Mouse (Mus musculus) gastrocnemius, adult 2 months (tissue): ENCODE data around the gene Hsf3. TPM values are rescaled to one million over a fixed set of nuclear protein-coding genes. Genes with fewer than 3 reads are reported as not detected.
A peak's percentile ranks its signal among the peaks of the same experiment; 100 is the strongest.
"Not testable (repeated sequence)": the region's sequence is repeated elsewhere in the genome, so short reads cannot be mapped to it uniquely, and the experiment has no call there.

Experiments used
- DNase-seq: peaks from one replicate; pipeline ENCODE4 v3.0.0; 2022
- H3K27ac ChIP-seq: fragments of 200-600 bp; 2 replicates; pipeline ENCODE4 v1.8.1; 2022; ENCODE audit warnings: mild to moderate bottlenecking
- H3K4me3 ChIP-seq: fragments of 200-600 bp; 2 replicates; pipeline ENCODE4 v1.8.1; 2022; ENCODE audit warnings: mild to moderate bottlenecking, moderate library complexity
- CTCF ChIP-seq: fragments of 200-600 bp; IDR thresholded peaks from 2 replicates; pipeline ENCODE4 v1.8.1; 2022; ENCODE audit warnings: antibody characterized with exemption, mild to moderate bottlenecking, moderate library complexity
- intact Hi-C: fragments of 180-260 bp; cut with DNase I; formaldehyde crosslinking; loops from one replicate; pipeline ENCODE4 v1.15.1; 2025
- long read RNA-seq, 2 experiments: library from polyadenylated mRNA; stranded (forward); transcript quantifications; one replicate each; pipeline ENCODE4 v2.0.0; 2021
- total RNA-seq, 2 experiments: library from RNA; stranded (reverse); gene quantifications; 2 replicates each; pipeline ENCODE4 v1.2.3; 2021

Hsf3 gene
- total RNA-seq, result not detected
- long read RNA-seq, experiment 1, result 0 reads
- long read RNA-seq, experiment 2, result 0 reads

DNA sequence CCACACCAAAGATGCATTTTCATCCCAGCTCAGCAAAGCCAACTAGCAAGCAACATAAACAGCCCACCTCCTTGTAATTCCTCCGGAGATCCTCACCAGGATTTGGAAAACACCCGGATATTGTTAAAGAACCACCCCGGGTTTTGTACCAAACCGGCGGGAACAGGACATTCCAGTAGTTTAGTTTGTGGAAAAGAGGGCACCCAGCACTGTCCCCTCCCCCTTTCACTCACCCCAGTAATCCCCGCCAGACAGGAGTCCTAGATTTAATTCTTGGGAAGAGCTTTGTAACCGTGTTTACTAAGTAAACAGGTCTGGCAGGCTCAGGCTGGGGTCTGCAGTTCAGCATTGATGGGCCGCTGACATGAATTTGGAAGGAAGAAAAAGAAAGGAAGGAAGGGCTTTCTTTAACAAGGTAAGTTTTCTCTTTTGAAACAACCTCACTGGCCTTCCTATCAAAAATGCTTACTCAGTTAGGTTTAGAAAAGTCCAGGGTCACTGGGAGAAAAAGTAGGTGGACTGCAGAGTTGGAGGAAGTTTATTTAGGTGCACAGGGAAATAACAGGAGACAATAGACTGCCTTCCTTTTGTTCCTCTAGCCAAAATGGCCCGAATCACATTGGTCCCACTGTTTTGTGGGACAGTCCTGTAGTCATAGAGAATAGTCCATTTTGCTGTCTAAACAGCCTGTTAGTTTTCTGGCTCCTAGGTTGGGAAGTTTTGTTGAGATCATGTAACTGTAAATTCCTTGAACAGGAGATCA lies at the start of gene Hsf3:
TSS of gene Hsf3 (minus strand) at position 94 of the 763 bp plus-strand sequence.
- Histone ChIP-seq H3K27ac (no peak within 1 kb of the TSS), H3K4me3 (peak within 1 kb of the TSS; percentile 56)
- intact Hi-C loops, result no loop called here
- no peak for TF ChIP-seq CTCF
- DNase-seq, result no peak

DNA sequence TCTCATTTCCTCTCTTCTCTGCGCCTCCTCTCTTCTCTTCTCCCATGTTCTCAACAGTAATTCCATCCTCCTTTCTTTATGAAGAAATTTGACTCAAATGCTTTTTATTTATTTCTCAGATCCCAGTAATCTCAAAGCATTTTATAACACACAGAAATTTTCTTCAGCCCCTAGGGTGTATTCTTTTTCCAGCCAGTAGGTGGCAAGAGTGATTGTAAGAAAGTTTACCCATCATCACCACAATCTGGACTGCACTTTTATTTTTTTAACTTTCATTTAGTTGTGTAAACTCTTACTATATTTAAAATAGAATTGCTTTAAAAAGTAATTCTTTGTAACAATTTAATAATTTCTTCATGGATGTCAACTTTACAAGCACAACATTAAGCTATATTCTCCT lies 45.5 kb upstream of the Hsf3 start:
- H3K27ac ChIP-seq, result no peak overlapping the region
- intact Hi-C loops, result no loop called here
- TF ChIP-seq CTCF, result peak; percentile 27
- no peak overlapping the region for H3K4me3 ChIP-seq
- no peak for DNase-seq

DNA sequence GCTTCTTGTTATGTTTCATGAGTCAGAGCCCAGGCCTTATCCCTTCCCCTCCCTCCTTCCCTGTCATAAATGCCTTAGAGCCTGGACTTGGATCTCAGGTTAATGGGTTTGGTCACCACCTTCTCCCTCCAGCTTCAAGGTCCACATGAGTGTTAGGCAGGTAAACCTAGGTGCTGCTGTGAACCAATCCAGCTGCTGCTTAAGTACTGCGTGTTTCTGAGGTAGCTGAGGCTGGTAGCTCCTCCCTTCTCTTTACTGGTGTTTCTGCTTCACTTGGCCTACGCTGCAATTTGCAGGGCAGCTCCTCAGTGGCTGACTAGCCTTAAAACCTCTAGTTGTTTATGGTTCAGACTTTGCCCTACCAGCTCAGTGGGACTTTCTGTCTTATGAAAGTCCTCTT lies 945 bp downstream of the Hsf3 start, which contains the start of gene Heph:
TSS of gene Heph (plus strand) at position 211 of the 400 bp plus-strand sequence.
- peak within 1 kb of the TSS; percentile 56 for H3K4me3 ChIP-seq
- intact Hi-C loops, result no loop called here
- H3K27ac ChIP-seq, result no peak within 1 kb of the TSS
- TF ChIP-seq CTCF, result no peak
- no peak for DNase-seq

- no peak overlapping the region for H3K4me3 ChIP-seq
- intact Hi-C loops, result no loop called here
- no peak overlapping the region for H3K27ac ChIP-seq
- no peak for DNase-seq
- TF ChIP-seq CTCF, result no peak
Observed at GRCm38 (mm10) chrX:96419383-96419782, 36.7 kb downstream of the Hsf3 start.

DNA sequence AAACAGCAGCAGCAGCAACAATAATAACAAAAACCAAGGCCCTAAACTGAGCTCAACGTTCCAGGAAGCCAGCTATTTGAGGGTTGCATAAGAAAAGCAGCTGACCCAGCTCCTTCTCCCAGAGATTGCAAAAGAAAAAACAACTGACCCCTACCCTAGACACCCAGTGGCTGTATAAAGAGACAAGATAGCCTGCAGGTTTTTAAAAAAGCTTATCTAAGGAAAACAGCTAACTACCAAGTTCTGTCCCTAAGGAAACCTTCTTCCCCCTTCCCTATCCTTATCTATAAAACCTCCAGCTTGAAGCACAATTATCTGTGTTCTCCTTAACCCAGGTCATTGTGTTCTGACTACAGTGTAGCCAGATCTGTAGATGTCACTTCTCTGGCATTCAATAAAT lies 38.4 kb downstream of the Hsf3 start:
- intact Hi-C loops, result no loop called here
- DNase-seq, result no peak
- TF ChIP-seq CTCF, result no peak
- Histone ChIP-seq H3K4me3 (no peak overlapping the region), H3K27ac (no peak overlapping the region)

GRCm38 (mm10) chrX:96416970-96417369 lies 39.1 kb downstream of the Hsf3 start:
- intact Hi-C loops, result no loop called here
- no peak overlapping the region for H3K27ac ChIP-seq

DNA sequence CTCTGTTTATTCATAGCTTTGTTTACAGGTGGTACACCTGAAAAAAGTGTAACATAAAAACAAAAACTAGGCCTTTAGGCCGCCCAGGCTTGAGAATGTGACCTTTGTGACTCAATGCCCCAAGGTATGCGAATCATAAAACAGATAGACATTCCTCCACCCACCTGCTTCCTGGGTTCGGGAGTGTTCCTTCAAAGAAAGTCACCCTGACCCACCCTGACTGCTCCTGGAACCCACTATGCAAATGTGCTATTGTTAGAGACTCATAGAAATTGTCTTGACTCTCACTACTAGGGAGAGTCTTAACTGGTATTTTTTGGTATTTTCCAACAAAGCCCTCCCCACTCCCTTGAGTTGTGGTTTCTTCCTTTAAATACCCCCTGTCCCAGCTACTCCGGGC lies 40.7 kb downstream of the Hsf3 start:
- DNase-seq, H3K27ac ChIP-seq, intact Hi-C loops, H3K4me3 ChIP-seq: not testable (repeated sequence)

More at GRCm38 (mm10) chrX:96416970-96417369, 39.1 kb downstream of the Hsf3 start:
- no peak for DNase-seq
- TF ChIP-seq CTCF, result no peak
- H3K4me3 ChIP-seq, result no peak overlapping the region

- Histone ChIP-seq H3K4me3 (no peak overlapping the region), H3K27ac (no peak overlapping the region)
- intact Hi-C loops, result no loop called here
- no peak for TF ChIP-seq CTCF
- DNase-seq, result no peak
Observed at GRCm38 (mm10) chrX:96339108-96339507, 117.0 kb downstream of the Hsf3 start.

DNA sequence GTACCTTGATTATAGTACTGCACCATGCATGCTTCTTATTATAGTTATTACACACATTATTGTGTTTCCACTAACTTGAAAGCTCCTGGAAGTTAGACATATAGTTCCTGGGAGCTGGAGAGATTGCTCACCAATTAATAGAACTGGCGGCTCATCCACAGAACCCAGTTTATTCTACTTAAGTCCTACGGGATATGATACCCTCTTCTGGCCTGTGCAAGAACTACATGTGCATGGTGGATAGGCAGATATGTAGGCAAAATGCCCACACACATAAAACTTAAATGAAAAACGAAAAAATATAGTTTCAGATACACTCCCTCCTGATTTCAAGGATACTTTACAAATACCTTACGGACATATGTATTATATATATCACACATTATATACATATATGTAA lies 126.3 kb downstream of the Hsf3 start:
- intact Hi-C loops, result no loop called here
- TF ChIP-seq CTCF, result peak; percentile 17; the same call in 1 of the 2 replicates
- Histone ChIP-seq H3K27ac (no peak overlapping the region), H3K4me3 (no peak overlapping the region)
- DNase-seq, result no peak

DNA sequence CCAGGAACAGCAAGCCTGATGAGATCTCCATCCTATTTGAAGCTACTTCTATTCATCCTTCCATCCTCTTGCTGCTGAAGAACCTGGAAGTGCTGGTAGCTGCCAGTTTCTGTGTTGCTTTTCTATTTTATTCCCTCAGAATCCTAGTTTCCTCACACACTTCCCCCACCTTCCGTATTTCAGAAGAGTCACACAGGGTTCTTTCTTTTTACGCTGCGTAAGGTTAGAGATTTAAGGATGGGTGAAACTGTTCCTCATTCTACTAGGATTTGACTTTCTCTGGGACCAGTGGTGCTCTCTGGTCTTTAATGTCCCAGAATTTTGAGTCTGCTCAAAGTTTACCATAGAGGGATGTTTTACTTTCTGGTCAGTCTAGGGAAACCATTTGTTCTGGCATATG lies 162.8 kb downstream of the Hsf3 start, which contains the start of gene Vsig4:
TSS of gene Vsig4 (minus strand) at position 101 of the 400 bp plus-strand sequence.
- intact Hi-C loops, result no loop called here
- no peak for TF ChIP-seq CTCF
- Histone ChIP-seq H3K4me3 (no peak within 1 kb of the TSS), H3K27ac (no peak within 1 kb of the TSS)
- DNase-seq, result no peak

DNA sequence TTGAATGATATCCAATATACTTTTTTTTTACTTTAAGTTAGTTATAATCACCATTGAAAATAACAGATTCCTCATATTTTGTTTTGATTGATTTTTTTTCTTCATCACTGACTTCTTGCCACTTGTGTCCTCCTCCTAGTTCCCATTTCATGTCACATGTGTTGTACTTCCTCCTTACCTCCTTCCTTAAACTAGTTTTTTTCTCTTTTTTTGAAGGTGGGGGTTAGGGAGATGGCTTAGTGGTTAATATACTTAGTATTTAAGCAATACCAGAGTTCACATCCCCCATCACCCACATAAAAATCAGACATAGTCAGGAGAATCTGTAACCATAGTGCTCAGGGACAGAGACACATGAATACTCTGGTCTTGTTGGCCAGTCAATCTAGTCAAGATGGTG lies 199.6 kb downstream of the Hsf3 start:
- TF ChIP-seq CTCF, result no peak
- no peak for DNase-seq
- Histone ChIP-seq H3K4me3 (no peak overlapping the region), H3K27ac (no peak overlapping the region)
- intact Hi-C loops, result no loop called here

Other genes with a start within 250 kb of the Hsf3 start
- not detected for gene Vsig4, start 162.9 kb downstream of the Hsf3 start, total RNA-seq
- gene Heph, start 935 bp downstream of the Hsf3 start, total RNA-seq, result under 1 TPM; 0.23 to 0.56 TPM